Mouse (Mus musculus) brain, embryonic 14.5 days (tissue): ENCODE data around the gene Aff3. TPM values are rescaled to one million over a fixed set of nuclear protein-coding genes. Genes with fewer than 3 reads are reported as not detected.

Experiments used
- DNase-seq: peaks from one replicate; pipeline ENCODE4 v3.0.0-alpha.2; 2011; ENCODE audit warnings: low read depth
- CTCF ChIP-seq: fragments of 200-500 bp; IDR thresholded peaks from 2 replicates; pipeline ENCODE4 v1.5.1; 2012; ENCODE audit warnings: inconsistent platforms, mild to moderate bottlenecking, moderate library complexity, borderline replicate concordance; ENCODE audit not compliant: insufficient read depth, insufficient read length; ENCODE audit errors: extremely low read depth
- POLR2A ChIP-seq: fragments of 200-500 bp; IDR thresholded peaks from 2 replicates; pipeline ENCODE4 v1.6.1; 2012; ENCODE audit warnings: mild to moderate bottlenecking, inconsistent platforms, borderline replicate concordance; ENCODE audit not compliant: poor library complexity, insufficient read depth, insufficient read length, severe bottlenecking; ENCODE audit errors: extremely low read depth
- polyA plus RNA-seq: library from polyadenylated mRNA; depleted of rRNA; stranded (reverse); fragments of >200 nt; gene quantifications from 2 replicates; pipeline ENCODE4 v1.2.3, GENCODE M21; 2012

Gene Aff3
- polyA plus RNA-seq, 1 experiment, result 52.5 TPM

DNA sequence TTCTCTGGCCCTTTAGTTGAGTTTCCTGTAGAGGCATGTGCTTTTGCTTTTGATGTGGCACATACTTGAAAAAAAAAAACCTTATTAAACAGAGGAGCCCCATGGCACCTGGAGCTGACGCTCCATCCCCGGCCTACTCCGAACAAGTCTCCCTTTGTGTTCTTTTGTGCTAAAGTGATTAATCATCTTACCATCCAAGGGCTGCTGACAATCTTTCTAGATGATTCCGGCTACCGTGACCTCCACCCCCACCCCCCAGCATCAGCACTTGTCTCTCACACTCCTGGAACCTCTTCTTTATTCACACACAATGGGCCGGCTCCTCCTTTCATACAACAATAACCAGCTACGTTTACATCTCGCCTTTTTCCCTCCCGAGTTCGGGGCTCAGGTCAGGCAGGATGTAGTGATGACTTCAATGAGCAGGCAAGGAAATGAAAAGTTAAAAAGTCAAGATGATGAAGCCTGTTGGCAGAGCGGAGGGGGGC, 269.5 kb downstream of the Aff3 start:
- TF ChIP-seq CTCF, result no peak
- TF ChIP-seq POLR2A, result no peak
- DNase-seq, result peak; percentile 73

GRCm38 (mm10) chr1:38394493-38394892, 270.3 kb downstream of the Aff3 start:
- peak; percentile 62 for DNase-seq
- TF ChIP-seq CTCF, result no peak

- DNase-seq, result peak; percentile 74
- TF ChIP-seq POLR2A (no peak), CTCF (no peak)
Observed at GRCm38 (mm10) chr1:38393516-38393915, 271.2 kb downstream of the Aff3 start.

DNA sequence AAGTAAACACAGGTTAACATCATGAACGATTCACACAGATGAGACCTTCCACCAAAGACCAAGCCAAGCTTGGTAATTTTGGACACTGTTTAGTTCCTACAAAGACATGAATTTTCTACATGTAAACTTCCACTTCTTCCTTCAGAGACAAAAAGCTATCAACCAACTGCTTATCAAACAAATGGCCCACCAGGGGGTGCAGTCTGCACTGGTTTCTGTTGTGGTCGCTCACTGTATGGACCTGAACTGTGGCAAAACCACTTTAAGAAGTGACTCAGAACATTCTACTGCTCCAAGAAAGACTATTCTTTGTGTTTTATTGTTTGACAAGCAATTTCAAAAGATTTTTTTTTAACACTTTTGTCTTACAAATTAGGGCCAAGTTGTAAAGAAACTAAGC, 271.8 kb downstream of the Aff3 start:
- peak; percentile 92 for DNase-seq
- TF ChIP-seq CTCF (peak; percentile 67; the same call in 1 of the 2 replicates), POLR2A (no peak)

GRCm38 (mm10) chr1:38390886-38391249, 273.9 kb downstream of the Aff3 start:
- TF ChIP-seq CTCF (peak; percentile 44; the same call in 1 of the 2 replicates), POLR2A (no peak)
- peak; percentile 80 for DNase-seq

- DNase-seq, result peak; percentile 58
- no peak for TF ChIP-seq CTCF
- TF ChIP-seq POLR2A, result no peak
Observed at GRCm38 (mm10) chr1:38390235-38390885, 274.4 kb downstream of the Aff3 start.

DNA sequence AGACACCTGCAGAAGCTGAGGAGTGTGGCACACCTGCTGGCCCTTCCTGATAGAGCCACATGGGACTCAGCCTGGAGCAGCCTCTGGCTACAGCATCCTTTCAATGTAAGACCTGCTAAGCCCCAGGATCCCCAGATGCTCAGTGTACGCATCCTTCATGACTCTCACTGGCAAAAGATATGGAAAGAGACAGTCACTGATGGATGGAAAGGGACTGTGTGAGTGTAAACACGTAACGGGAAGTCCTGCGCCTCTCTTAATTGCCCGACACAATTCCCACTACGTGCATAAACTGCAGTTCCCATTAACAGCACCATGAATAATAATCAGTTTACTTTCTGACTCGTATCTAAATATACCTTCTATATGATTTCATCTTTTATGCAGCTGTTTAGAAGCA, 275.2 kb downstream of the Aff3 start:
- TF ChIP-seq POLR2A (no peak), CTCF (no peak)
- DNase-seq, result peak; percentile 73

- DNase-seq, result no peak
Observed at GRCm38 (mm10) chr1:38388466-38388865, 276.3 kb downstream of the Aff3 start.

DNA sequence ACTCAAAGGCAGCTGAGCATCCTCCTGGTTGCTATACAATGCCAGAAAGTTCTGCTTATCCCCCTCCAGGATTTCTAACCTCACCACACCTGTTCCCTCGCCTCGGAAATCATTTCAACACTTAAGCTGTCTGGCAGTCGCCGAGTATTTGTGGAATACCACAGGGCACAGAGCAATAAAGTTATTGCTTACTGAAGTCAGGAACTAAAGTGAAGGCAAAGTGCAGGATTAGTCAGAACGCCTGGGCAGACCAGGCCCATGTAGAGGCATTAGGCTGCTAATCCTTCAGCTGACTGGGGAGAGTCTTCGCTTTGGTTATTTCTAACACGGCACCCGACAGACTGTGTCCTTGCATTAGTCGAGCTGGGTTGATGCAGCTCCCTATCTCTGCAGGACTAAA, 277.3 kb downstream of the Aff3 start:
- TF ChIP-seq POLR2A, result no peak
- no peak for TF ChIP-seq CTCF

More at GRCm38 (mm10) chr1:38388466-38388865, 276.3 kb downstream of the Aff3 start:
- TF ChIP-seq POLR2A, result no peak
- TF ChIP-seq CTCF, result no peak

DNA sequence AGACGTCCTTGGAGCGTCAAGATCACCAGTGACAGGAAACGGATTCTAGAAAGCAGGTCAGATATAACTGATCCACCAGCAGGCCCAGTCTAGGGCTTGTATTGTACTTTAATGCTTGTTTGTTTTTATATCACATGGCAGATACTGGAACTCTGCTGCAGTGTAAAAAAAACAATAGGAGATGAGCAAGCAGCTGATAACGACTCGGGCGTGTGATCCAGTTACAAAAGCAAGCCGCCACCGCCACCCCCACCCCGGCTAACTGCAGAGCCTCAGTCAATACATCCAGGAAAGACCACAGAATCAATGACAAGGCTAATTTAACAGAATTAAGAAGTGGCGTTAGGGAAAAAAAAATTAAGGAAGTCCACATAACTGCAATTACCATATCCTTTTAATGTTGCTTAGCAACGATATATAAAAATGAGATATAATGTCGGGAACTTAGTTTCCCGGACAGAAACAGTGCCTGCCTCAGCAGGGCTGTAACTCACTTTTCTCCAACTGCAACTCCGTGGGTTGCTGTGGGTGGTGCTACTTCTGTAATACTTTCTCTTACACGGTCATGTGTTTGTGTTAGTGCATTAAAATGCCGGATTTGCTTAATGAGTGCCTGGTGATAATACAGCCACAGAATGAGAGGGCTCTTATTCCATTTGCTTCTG, 280.2 kb downstream of the Aff3 start:
- no peak for DNase-seq
- TF ChIP-seq CTCF, result no peak
- TF ChIP-seq POLR2A, result no peak

More for the DNA sequence above, 277.3 kb downstream of the Aff3 start:
- DNase-seq, result no peak

- no peak for TF ChIP-seq CTCF
- no peak for DNase-seq
Observed at GRCm38 (mm10) chr1:38384010-38384409, 280.7 kb downstream of the Aff3 start.

DNA sequence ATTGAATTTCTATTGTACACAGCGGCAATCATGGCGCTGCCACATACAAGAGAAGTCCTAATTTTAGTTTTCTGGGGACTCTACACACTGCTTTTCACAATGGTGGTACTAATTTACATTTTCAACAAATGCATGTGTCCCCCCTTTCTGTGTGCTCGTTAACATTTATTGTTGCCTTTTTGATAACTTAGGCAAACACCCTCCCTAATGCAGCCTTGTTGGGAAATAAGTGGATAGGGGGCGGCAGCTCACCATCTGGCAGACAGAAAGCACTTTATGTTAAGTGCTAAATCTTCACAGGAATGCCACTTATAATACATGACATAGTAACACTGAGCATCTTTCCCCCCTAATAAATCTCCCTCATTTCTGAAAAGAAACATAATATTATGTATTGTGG, 282.1 kb downstream of the Aff3 start:
- DNase-seq, result peak; percentile 62
- no peak for TF ChIP-seq POLR2A
- TF ChIP-seq CTCF, result no peak
